Mouse (Mus musculus) left cerebral cortex, adult 8-10 months (tissue): Measurements from ENCODE around the gene Rexo5. TPM values are rescaled to one million over a fixed set of nuclear protein-coding genes. Genes with fewer than 3 reads are reported as not detected.
A peak's percentile ranks its signal among the peaks of the same experiment; 100 is the strongest.

Experiments
- DNase-seq, 2 experiments: peaks; one replicate each; pipeline ENCODE4 v3.0.0; 2022; ENCODE audit warnings: low spot score in 2 of 2
- total RNA-seq, 4 experiments: library from RNA; stranded (reverse); gene quantifications; 2 replicates each; pipeline ENCODE4 v1.2.4; 2022

Rexo5 gene
- total RNA-seq, 4 experiments from 2014 or later = 1.0 to 3.6 (median 2.1) TPM

GRCm38 (mm10) chr7:119881229-119881628 is 87.4 kb downstream of the Rexo5 start:
- no peak for DNase-seq

- DNase-seq = no peak
Observed at GRCm38 (mm10) chr7:119887887-119888286, 94.1 kb downstream of the Rexo5 start.

GRCm38 (mm10) chr7:119892198-119892597 is 98.4 kb downstream of the Rexo5 start:
- no peak for DNase-seq

- DNase-seq = no peak
Observed at GRCm38 (mm10) chr7:119892742-119893141, 98.9 kb downstream of the Rexo5 start.

GRCm38 (mm10) chr7:119894818-119895544 is 101.2 kb downstream of the Rexo5 start:
- DNase-seq = peak; percentile 15 to 48

- peak; percentile 89 to 97 for DNase-seq
Observed at GRCm38 (mm10) chr7:119895639-119896512, 102.1 kb downstream of the Rexo5 start, which contains the start of the genes Lyrm1 and Dcun1d3. Gene Lyrm1, plus strand, starts transcription at chr7:119895861. Gene Dcun1d3, minus strand, starts transcription at chr7:119896298.

GRCm38 (mm10) chr7:119897521-119898109 is 103.8 kb downstream of the Rexo5 start:
- no peak for DNase-seq

GRCm38 (mm10) chr7:119898247-119898856 is 104.5 kb downstream of the Rexo5 start:
- DNase-seq = no peak

Other genes with a start within 250 kb of the Rexo5 start
- not detected for gene Acsm2, start 239.7 kb upstream of the Rexo5 start, total RNA-seq
- gene Acsm1, start 187.0 kb upstream of the Rexo5 start, total RNA-seq = not detected
- gene Acsm4, start 104.0 kb upstream of the Rexo5 start, total RNA-seq = under 1 TPM in 1 of 4 experiments, not detected in 3; 0.23 TPM
- gene Thumpd1, start 73.2 kb upstream of the Rexo5 start, total RNA-seq = 10 to 100 TPM; 43.2 to 49.2 (median 48.2) TPM
- gene Acsm3, start 33.1 kb upstream of the Rexo5 start, total RNA-seq = not detected
- 1 to 10 TPM; 5.7 to 7.5 (median 7.1) TPM for gene Eri2, start 52 bp downstream of the Rexo5 start, total RNA-seq
- 10 to 100 TPM; 10.2 to 16.2 (median 15.1) TPM for gene Lyrm1, start 101.9 kb downstream of the Rexo5 start, total RNA-seq
- 10 to 100 TPM; 26.3 to 32.1 (median 27.1) TPM for gene Dcun1d3, start 102.3 kb downstream of the Rexo5 start, total RNA-seq